Mouse (Mus musculus) ES-E14 (cell line): ENCODE data around the gene Slc4a1.
"Not testable (repeated sequence)": the region's sequence is repeated elsewhere in the genome, so short reads cannot be mapped to it uniquely, and the experiment has no call there.

Experiments
- CHD2 ChIP-seq: IDR thresholded peaks from 2 replicates; pipeline ENCODE4 v1.6.1; 2014; ENCODE audit warnings: mild to moderate bottlenecking, low read depth, low read length, inconsistent platforms
- HCFC1 ChIP-seq: IDR thresholded peaks from 2 replicates; pipeline ENCODE4 v1.6.1; 2012; ENCODE audit warnings: low read length, inconsistent platforms, borderline replicate concordance; ENCODE audit not compliant: insufficient read depth
- MAFK ChIP-seq: IDR thresholded peaks from 2 replicates; pipeline ENCODE4 v1.6.1; 2014; ENCODE audit warnings: mild to moderate bottlenecking, low read depth, low read length, inconsistent platforms; ENCODE audit not compliant: insufficient read depth
- ZC3H11A ChIP-seq: IDR thresholded peaks from 2 replicates; pipeline ENCODE4 v1.6.1; 2012; ENCODE audit warnings: low read depth, mild to moderate bottlenecking, inconsistent platforms, low read length, borderline replicate concordance

- TF ChIP-seq CHD2, HCFC1, ZC3H11A, MAFK: not testable (repeated sequence)
Measured at GRCm38 (mm10) chr11:102410345-102410744, 44.3 kb upstream of the Slc4a1 start.
